Mouse (Mus musculus) cerebellum, adult 2 months (tissue): ENCODE results near the gene Afap1l2.

Experiments used
- CTCF ChIP-seq: fragments of 200-500 bp; IDR thresholded peaks from 2 replicates; pipeline ENCODE4 v1.5.1; 2011; ENCODE audit warnings: low read depth, mild to moderate bottlenecking, control low read depth, low read length, moderate library complexity, borderline replicate concordance; ENCODE audit not compliant: insufficient read depth
- POLR2A ChIP-seq: fragments of 200-500 bp; IDR thresholded peaks from 2 replicates; pipeline ENCODE4 v1.6.1; 2011; ENCODE audit warnings: low read length, control low read depth, borderline replicate concordance; ENCODE audit not compliant: insufficient read depth

DNA sequence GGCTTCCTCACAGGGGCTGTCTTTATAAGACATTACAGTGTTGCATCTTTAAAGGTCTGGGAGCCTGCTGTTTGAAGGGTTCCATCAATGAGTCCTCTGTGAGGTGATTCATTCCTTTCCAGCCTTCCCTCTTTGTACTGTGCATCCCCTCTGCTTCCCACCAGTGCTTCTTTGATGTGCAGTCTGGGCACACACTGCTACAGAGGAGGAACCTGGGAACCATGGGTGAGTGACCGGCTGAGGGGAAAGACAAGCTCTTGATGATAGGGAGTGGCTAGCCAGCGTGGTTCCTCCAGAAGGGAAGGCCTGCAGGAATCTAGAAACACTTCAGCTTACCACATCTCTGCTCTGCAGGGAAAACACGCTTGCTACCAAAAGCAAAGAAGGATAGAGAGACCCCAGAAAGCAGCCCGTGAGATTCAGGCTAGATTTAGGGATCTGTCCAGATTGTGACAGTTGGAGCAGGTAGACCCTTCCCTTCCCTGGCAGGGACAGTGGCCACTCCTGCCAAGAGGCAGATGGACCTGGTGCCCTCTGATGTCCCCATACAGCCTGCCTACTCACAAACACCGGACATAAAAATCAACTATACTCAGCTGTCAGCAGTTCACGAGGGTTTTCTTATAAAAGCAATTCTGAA is 59.9 kb downstream of the Afap1l2 start:
- no peak for TF ChIP-seq CTCF
- no peak for TF ChIP-seq POLR2A
